Mouse (Mus musculus): ENCODE measurements around the gene Nsrp1. TPM values are rescaled to one million over a fixed set of nuclear protein-coding genes. Genes with fewer than 3 reads are reported as not detected.

Nsrp1 gene
- polyA plus RNA-seq, 1 experiment = 0.41 TPM

DNA sequence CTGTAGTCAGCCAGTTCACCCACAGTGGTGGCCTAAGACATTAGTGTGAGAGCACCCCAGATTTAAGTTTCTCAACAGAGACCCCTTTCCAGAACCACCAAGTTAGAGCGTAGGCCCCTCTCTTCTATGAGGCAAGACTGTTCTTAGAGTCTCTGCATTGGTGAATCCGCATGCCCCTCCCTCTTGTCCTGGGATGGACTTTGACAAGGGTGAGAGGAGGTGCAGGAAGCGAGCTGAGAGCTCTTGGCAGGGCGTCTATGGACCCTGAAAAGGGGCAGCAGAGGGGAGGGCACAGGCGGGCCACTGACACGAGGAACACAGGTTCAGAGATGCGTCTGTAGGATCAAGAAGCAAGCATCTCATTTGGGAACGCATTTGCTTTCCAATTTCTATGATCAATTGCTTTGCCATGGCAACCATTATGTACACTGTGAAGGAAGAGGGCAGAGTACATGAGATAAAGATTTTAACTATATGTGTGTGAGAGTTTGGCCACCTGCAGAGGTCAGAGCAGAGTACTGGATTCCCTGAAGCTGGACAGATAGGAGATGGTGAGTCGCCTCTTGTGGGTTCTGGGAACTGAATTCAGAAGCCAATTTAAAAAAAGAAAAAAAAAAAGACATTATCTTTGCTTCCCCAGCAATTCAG lies 56.4 kb downstream of the Nsrp1 start:
- peak overlapping the region; percentile 92 for H3K27ac ChIP-seq (ENCODE audit: insufficient read depth, low read depth, low read length)
- H3K4me3 ChIP-seq (ENCODE audit: low read depth, low read length) = peak overlapping the region; percentile 16
- H3K27me3 ChIP-seq (ENCODE audit: control insufficient read depth, insufficient read depth, low read length) = no peaks in the 10 kb centered on the region
- TF ChIP-seq POLR2A (IDR thresholded peaks at IDR 0.05; ENCODE audit: low read depth, low read length) = no peak
- TF ChIP-seq CTCF (IDR thresholded peaks at IDR 0.05; ENCODE audit: extremely low read depth, insufficient read length, insufficient replicate concordance, low read depth, low read length) = no peak
- peaks cover 34% of the 10 kb centered on the region for H3K4me1 ChIP-seq (ENCODE audit: control insufficient read depth, insufficient read depth, insufficient read length, low read length)
- peaks cover 20% of the 10 kb centered on the region; the same call in 1 of the 2 replicates for H3K36me3 ChIP-seq (ENCODE audit: control insufficient read depth, insufficient read depth, low read length)
- 21% methylated on average over 9 of the region's 9 CpGs for WGBS

DNA sequence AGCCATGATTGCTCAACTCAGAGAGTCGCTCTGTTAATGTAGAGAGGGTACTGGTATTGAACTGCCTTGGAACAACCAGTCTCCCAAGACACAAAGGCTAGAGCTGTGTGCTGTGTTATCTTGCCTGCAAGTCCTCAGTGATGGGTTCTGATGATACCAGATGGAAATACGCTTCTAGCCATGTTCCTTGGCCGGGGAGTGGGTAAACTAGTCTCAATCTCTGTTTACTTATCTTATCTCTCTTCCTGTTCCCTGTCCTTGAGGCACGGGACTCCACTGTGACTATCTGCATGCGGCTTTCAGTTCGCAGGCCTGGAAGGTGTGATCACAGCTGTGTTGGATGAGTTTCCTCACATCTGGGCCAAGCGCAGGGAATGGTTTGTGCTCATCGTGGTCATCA lies 58.7 kb downstream of the Nsrp1 start:
- WGBS = 14% methylated on average over 8 of the region's 8 CpGs
- Histone ChIP-seq H3K36me3 (ENCODE audit: control insufficient read depth, insufficient read depth, low read length) (peaks cover 36% of the 10 kb centered on the region), H3K4me1 (ENCODE audit: control insufficient read depth, insufficient read depth, insufficient read length, low read length) (peaks cover 34% of the 10 kb centered on the region), H3K27ac (ENCODE audit: insufficient read depth, low read depth, low read length) (peak overlapping the region; percentile 77), H3K27me3 (ENCODE audit: control insufficient read depth, insufficient read depth, low read length) (no peaks in the 10 kb centered on the region), H3K4me3 (ENCODE audit: low read depth, low read length) (no peak overlapping the region)
- TF ChIP-seq POLR2A (IDR thresholded peaks at IDR 0.05; ENCODE audit: low read depth, low read length) (no peak), CTCF (IDR thresholded peaks at IDR 0.05; ENCODE audit: extremely low read depth, insufficient read length, insufficient replicate concordance, low read depth, low read length) (no peak)

DNA sequence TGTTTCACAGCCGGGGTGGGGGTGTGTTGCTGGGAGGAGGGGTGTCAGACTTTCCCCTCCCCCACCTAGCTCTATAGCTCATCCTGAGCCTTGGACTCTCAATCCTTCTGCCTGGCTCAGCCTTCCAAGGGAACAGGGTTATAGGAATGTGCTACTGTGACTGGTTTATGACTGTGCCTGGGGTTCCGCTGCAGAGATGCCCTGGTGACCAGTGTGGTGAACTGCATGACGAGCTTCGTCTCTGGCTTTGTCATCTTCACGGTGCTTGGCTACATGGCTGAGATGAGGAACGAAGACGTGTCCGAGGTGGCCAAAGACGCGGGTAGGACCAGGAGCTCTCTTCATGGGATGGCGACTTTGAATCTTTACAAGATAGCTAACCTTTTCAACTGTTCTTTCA lies 60.2 kb downstream of the Nsrp1 start:
- TF ChIP-seq CTCF (IDR thresholded peaks at IDR 0.05; ENCODE audit: extremely low read depth, insufficient read length, insufficient replicate concordance, low read depth, low read length) (peak; percentile 10; the same call in 1 of the 2 replicates), POLR2A (IDR thresholded peaks at IDR 0.05; ENCODE audit: low read depth, low read length) (no peak)
- H3K27me3 ChIP-seq (ENCODE audit: control insufficient read depth, insufficient read depth, low read length) = no peaks in the 10 kb centered on the region
- 92% methylated on average over 11 of the region's 11 CpGs for WGBS
- H3K36me3 ChIP-seq (ENCODE audit: control insufficient read depth, insufficient read depth, low read length) = peaks cover 41% of the 10 kb centered on the region
- no peak overlapping the region for H3K27ac ChIP-seq (ENCODE audit: insufficient read depth, low read depth, low read length)
- no peak overlapping the region for H3K4me3 ChIP-seq (ENCODE audit: low read depth, low read length)
- peaks cover 29% of the 10 kb centered on the region for H3K4me1 ChIP-seq (ENCODE audit: control insufficient read depth, insufficient read depth, insufficient read length, low read length)

DNA sequence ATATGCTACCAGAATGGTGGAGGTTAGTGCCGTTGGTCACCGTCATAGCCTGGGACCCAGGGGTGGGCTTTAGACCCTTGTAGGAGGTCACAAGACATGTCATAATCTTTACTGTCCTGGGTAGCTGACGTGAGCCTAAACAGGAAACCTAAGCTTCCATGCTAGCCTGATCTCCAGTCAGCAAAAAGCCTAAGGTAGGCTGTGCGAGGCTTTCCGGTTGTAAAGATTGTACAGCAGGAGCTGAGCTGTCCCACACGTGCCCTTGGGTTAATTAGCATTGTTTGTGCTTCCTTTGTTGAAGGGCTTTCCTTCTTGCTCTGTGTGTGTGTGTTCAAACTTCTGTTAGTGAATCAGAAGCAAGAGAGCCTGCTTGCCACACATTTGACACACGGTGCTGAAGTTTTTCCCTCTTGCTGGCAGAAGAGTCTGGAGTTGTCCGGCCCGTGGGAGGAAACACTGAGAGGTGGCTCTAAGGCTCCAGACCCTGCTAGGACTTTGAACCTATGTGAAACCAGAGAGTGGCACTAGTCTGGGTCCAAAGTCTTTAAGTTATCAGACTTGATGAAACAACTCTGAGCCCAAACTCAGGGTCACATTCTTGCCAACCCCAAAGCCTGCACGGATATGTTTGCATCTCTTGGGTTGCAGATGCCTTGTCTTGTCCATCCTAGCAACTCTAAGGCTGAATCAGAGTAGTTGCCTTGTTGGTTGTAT lies 67.3 kb downstream of the Nsrp1 start:
- WGBS = 28% methylated on average over 10 of the region's 10 CpGs
- Histone ChIP-seq H3K36me3 (ENCODE audit: control insufficient read depth, insufficient read depth, low read length) (peaks cover 22% of the 10 kb centered on the region), H3K4me1 (ENCODE audit: control insufficient read depth, insufficient read depth, insufficient read length, low read length) (peaks cover 22% of the 10 kb centered on the region), H3K27ac (ENCODE audit: insufficient read depth, low read depth, low read length) (peak overlapping the region; percentile 93), H3K4me3 (ENCODE audit: low read depth, low read length) (peak overlapping the region; percentile 44; the same call in 1 of the 2 replicates), H3K27me3 (ENCODE audit: control insufficient read depth, insufficient read depth, low read length) (no peaks in the 10 kb centered on the region)
- no peak; the same call in 1 of the 2 replicates for TF ChIP-seq POLR2A (IDR thresholded peaks at IDR 0.05; ENCODE audit: low read depth, low read length)
- TF ChIP-seq CTCF (IDR thresholded peaks at IDR 0.05; ENCODE audit: extremely low read depth, insufficient read length, insufficient replicate concordance, low read depth, low read length) = no peak

DNA sequence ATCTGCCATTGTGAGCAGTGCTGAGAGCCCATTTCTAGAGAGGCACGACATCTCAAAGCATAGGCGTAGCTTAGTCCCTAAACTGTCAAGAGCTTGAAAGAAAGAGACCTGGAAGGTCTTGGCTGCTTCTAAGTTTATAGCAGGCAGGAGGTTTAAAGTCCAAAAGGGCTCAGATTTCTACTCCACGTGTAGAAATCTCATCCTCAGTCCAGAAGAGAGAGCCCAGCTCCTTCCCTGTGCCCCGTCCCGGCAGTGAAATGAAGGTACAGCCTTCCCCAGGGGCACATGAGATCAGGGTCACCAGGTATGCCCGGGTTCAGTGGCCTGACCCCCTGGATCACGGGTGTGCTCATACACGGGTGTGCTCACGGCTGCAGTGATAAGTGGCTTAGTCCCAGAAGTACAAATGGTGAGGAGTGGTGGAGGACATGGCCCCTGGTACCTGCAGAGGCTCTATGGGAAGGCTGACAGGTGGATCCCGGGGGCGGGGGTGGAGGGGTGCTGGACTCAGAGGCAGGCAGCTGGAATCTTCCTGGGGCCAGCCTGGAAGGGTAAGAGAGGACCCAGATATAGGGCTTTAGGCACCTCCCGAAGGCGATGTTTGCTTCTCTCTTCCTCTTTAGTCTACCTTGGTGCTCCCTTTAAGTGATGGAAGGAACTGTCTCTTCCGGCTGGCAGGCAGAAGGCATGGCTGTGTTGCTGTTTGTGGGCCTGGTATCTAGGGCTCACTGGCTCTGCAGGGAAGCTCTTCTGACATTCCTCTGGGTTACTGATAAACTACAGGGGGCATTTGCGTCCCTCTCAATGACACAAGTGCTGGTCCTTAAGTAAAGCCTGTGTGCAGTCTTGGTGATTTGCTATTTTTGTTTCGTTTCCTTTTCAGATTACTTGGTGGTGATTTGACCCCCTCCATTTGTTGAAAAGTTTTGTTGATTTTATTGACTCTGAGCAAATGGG lies 68.9 kb downstream of the Nsrp1 start:
- WGBS = 25% methylated on average over 16 of the region's 16 CpGs
- H3K4me3 ChIP-seq (ENCODE audit: low read depth, low read length) = peak overlapping the region; percentile 70
- H3K4me1 ChIP-seq (ENCODE audit: control insufficient read depth, insufficient read depth, insufficient read length, low read length) = peaks cover 26% of the 10 kb centered on the region
- TF ChIP-seq POLR2A (IDR thresholded peaks at IDR 0.05; ENCODE audit: low read depth, low read length) = peak; percentile 25; the same call in 1 of the 2 replicates
- no peak for TF ChIP-seq CTCF (IDR thresholded peaks at IDR 0.05; ENCODE audit: extremely low read depth, insufficient read length, insufficient replicate concordance, low read depth, low read length)
- no peaks in the 10 kb centered on the region for H3K27me3 ChIP-seq (ENCODE audit: control insufficient read depth, insufficient read depth, low read length)
- peaks cover 13% of the 10 kb centered on the region; the same call in 1 of the 2 replicates for H3K36me3 ChIP-seq (ENCODE audit: control insufficient read depth, insufficient read depth, low read length)
- H3K27ac ChIP-seq (ENCODE audit: insufficient read depth, low read depth, low read length) = peak overlapping the region; percentile 93

DNA sequence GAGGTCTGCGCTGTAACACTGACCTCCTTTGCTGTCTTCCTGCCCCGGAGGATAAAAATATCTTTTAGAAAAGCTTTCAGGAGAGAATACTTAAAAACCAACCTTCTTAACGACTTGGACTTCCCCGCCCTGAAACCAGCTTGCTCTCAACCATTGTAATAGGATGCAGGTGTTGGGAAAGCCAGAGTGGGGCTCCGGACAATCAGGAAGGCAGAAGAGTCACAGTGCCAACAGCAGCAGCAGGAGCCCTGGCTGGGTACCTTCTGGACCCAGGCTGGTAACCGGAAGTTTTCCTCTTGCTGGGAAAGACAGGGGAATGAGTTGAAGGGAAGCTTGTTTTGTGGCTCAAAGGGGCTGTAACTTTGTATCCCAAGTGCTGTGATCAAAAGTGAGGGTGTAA lies 71.6 kb downstream of the Nsrp1 start:
- Histone ChIP-seq H3K4me1 (ENCODE audit: control insufficient read depth, insufficient read depth, insufficient read length, low read length) (peaks cover 43% of the 10 kb centered on the region), H3K27ac (ENCODE audit: insufficient read depth, low read depth, low read length) (peak overlapping the region; percentile 52), H3K4me3 (ENCODE audit: low read depth, low read length) (no peak overlapping the region; the same call in 1 of the 2 replicates), H3K36me3 (ENCODE audit: control insufficient read depth, insufficient read depth, low read length) (no peaks in the 10 kb centered on the region), H3K27me3 (ENCODE audit: control insufficient read depth, insufficient read depth, low read length) (no peaks in the 10 kb centered on the region)
- TF ChIP-seq CTCF (IDR thresholded peaks at IDR 0.05; ENCODE audit: extremely low read depth, insufficient read length, insufficient replicate concordance, low read depth, low read length) (no peak), POLR2A (IDR thresholded peaks at IDR 0.05; ENCODE audit: low read depth, low read length) (no peak)
- WGBS = 28% methylated on average over 6 of the region's 6 CpGs

Measured in small intestine, adult 2 months (tissue).